Mouse (Mus musculus) olfactory bulb, adult 2 months (tissue): ENCODE measurements around the gene Atp6v0e. TPM values are rescaled to one million over a fixed set of nuclear protein-coding genes. Genes with fewer than 3 reads are reported as not detected.
A peak's percentile ranks its signal among the peaks of the same experiment; 100 is the strongest.

Source experiments
- H3K27ac ChIP-seq: fragments of 200-500 bp; 2 replicates; pipeline ENCODE4 v1.5.1; 2012; ENCODE audit warnings: low read depth, low read length; ENCODE audit not compliant: insufficient read depth
- H3K4me1 ChIP-seq: fragments of 200-500 bp; 2 replicates; pipeline ENCODE4 v1.6.1; 2012; ENCODE audit warnings: low read length; ENCODE audit not compliant: control insufficient read depth, insufficient read depth
- H3K4me3 ChIP-seq: fragments of 200-500 bp; 2 replicates; pipeline ENCODE4 v1.5.1; 2012; ENCODE audit warnings: mild to moderate bottlenecking, low read depth, low read length, moderate library complexity; ENCODE audit not compliant: insufficient read depth
- CTCF ChIP-seq: fragments of 200-500 bp; IDR thresholded peaks from 2 replicates; pipeline ENCODE4 v1.5.1; 2012; ENCODE audit warnings: low read depth, mild to moderate bottlenecking, low read length, moderate library complexity; ENCODE audit not compliant: insufficient read depth
- POLR2A ChIP-seq: fragments of 200-500 bp; IDR thresholded peaks from 2 replicates; pipeline ENCODE4 v1.6.1; 2012; ENCODE audit warnings: mild to moderate bottlenecking, low read depth, low read length, moderate library complexity; ENCODE audit not compliant: insufficient read depth
- WGBS: fragments of 180-500 bp; shearing (Covaris S2); methylation state at CpG from one replicate; pipeline ENCODE4 v1.1.7; 2018; 5-methylcytosine and 5-hydroxymethylcytosine counted together
- polyA plus RNA-seq: library from polyadenylated mRNA; stranded (reverse); fragments of >200 nt; gene quantifications from 2 replicates; pipeline ENCODE4 v1.2.4, GENCODE M21; 2012; ENCODE audit warnings: low replicate concordance; ENCODE audit not compliant: missing spikeins, insufficient read depth, insufficient read length

Atp6v0e gene
- polyA plus RNA-seq, 1 experiment = not detected

- WGBS = 90% methylated on average over 7 of the region's 7 CpGs
- TF ChIP-seq POLR2A (no peak), CTCF (no peak)
- no peak overlapping the region for H3K27ac ChIP-seq
These were observed 27.1 kb upstream of the Atp6v0e start for GRCm38 (mm10) chr17:26635951-26636350.

GRCm38 (mm10) chr17:26637851-26638250 is 25.2 kb upstream of the Atp6v0e start:
- 80% methylated on average over 4 of the region's 4 CpGs for WGBS

More at GRCm38 (mm10) chr17:26635951-26636350, 27.1 kb upstream of the Atp6v0e start:
- Histone ChIP-seq H3K4me1 (peaks cover 26% of the 10 kb centered on the region), H3K4me3 (no peak overlapping the region)

GRCm38 (mm10) chr17:26638655-26639054 is 24.4 kb upstream of the Atp6v0e start:
- no peak for TF ChIP-seq POLR2A
- TF ChIP-seq CTCF = peak; percentile 83
- H3K4me3 ChIP-seq = no peak overlapping the region
- WGBS = 11% methylated on average over 7 of the region's 7 CpGs
- no peak overlapping the region for H3K27ac ChIP-seq
- H3K4me1 ChIP-seq = 0 out of 2 replicates have a peak, but pooled peaks cover 2% of the 10 kb centered on the region

More at GRCm38 (mm10) chr17:26637851-26638250, 25.2 kb upstream of the Atp6v0e start:
- TF ChIP-seq CTCF (no peak), POLR2A (no peak)
- Histone ChIP-seq H3K27ac (no peak overlapping the region), H3K4me3 (no peak overlapping the region), H3K4me1 (peaks cover 9% of the 10 kb centered on the region)

- 76% methylated on average over 2 of the region's 2 CpGs for WGBS
- H3K27ac ChIP-seq = no peak overlapping the region
- TF ChIP-seq POLR2A = no peak
- TF ChIP-seq CTCF = no peak
These were observed 23.2 kb upstream of the Atp6v0e start for GRCm38 (mm10) chr17:26639791-26640190.

GRCm38 (mm10) chr17:26640286-26640740 is 22.7 kb upstream of the Atp6v0e start:
- 76% methylated on average over 3 of the region's 3 CpGs for WGBS
- H3K4me3 ChIP-seq = no peak overlapping the region
- peaks cover 13% of the 10 kb centered on the region for H3K4me1 ChIP-seq
- TF ChIP-seq POLR2A = no peak
- no peak for TF ChIP-seq CTCF
- no peak overlapping the region for H3K27ac ChIP-seq

More at GRCm38 (mm10) chr17:26639791-26640190, 23.2 kb upstream of the Atp6v0e start:
- peaks cover 8% of the 10 kb centered on the region for H3K4me1 ChIP-seq
- no peak overlapping the region for H3K4me3 ChIP-seq

GRCm38 (mm10) chr17:26643456-26643855 is 19.6 kb upstream of the Atp6v0e start:
- WGBS = 97% methylated on average over 8 of the region's 8 CpGs
- no peak overlapping the region for H3K4me3 ChIP-seq
- peaks cover 21% of the 10 kb centered on the region for H3K4me1 ChIP-seq
- TF ChIP-seq CTCF (no peak), POLR2A (no peak)
- H3K27ac ChIP-seq = no peak overlapping the region

- no peak for TF ChIP-seq POLR2A
- TF ChIP-seq CTCF = no peak
These were observed 19.0 kb upstream of the Atp6v0e start for GRCm38 (mm10) chr17:26643993-26644392.

GRCm38 (mm10) chr17:26644509-26645410 is 18.3 kb upstream of the Atp6v0e start:
- no peak overlapping the region for H3K27ac ChIP-seq
- WGBS = 77% methylated on average over 9 of the region's 9 CpGs
- no peak for TF ChIP-seq CTCF
- no peak for TF ChIP-seq POLR2A
- peaks cover 27% of the 10 kb centered on the region for H3K4me1 ChIP-seq
- no peak overlapping the region for H3K4me3 ChIP-seq

More at GRCm38 (mm10) chr17:26643993-26644392, 19.0 kb upstream of the Atp6v0e start:
- no peak overlapping the region for H3K27ac ChIP-seq
- H3K4me1 ChIP-seq = peaks cover 21% of the 10 kb centered on the region
- WGBS = 94% methylated on average over 2 of the region's 2 CpGs
- no peak overlapping the region for H3K4me3 ChIP-seq

GRCm38 (mm10) chr17:26645411-26645854 is 17.6 kb upstream of the Atp6v0e start:
- no peak overlapping the region for H3K4me3 ChIP-seq
- TF ChIP-seq CTCF (no peak), POLR2A (no peak)
- no peak overlapping the region for H3K27ac ChIP-seq
- 76% methylated on average over 8 of the region's 8 CpGs for WGBS
- H3K4me1 ChIP-seq = peaks cover 32% of the 10 kb centered on the region
